Comparison of ENCODE assay signal across 8 mouse cellular contexts in genomic region chrX:12090151-12090870, GRCm38 (mm10).
DNase-seq lines count a peak whose midpoint lies in the region; ATAC-seq and TF ChIP-seq lines count a peak whose summit lies in the region.

No protein-coding gene starts in this region.

- H3K27me3 ChIP-seq in G1E (ENCODE audit: insufficient read depth, low read length), result peaks cover 19% of the 10 kb centered on the region
- peaks cover 84% of the 10 kb centered on the region for H3K27me3 ChIP-seq in embryonic facial prominence, embryonic 14.5 days (replicated peaks; ENCODE audit: control insufficient read depth, insufficient read depth, low read length)
- peaks cover 33% of the 10 kb centered on the region for H3K27me3 ChIP-seq in hindbrain, embryonic 16.5 days (replicated peaks; ENCODE audit: control insufficient read depth, insufficient read depth, low read length)
- peaks cover 87% of the 10 kb centered on the region for H3K27me3 ChIP-seq in liver, embryonic 11.5 days (replicated peaks; ENCODE audit: control insufficient read depth, insufficient read depth, low read length)

- peak overlapping the region; percentile 86 for H3K27ac ChIP-seq in embryonic facial prominence, embryonic 14.5 days (replicated peaks; ENCODE audit: low read depth, low read length)
- peak overlapping the region; percentile 80 for H3K27ac ChIP-seq in hindbrain, embryonic 16.5 days (ENCODE audit: low read depth, low read length)
- peak overlapping the region; percentile 68 for H3K27ac ChIP-seq in liver, embryonic 11.5 days (ENCODE audit: low read depth, low read length)
- H3K27ac ChIP-seq in olfactory bulb, adult 2 months (ENCODE audit: insufficient read depth, low read depth, low read length), result peak overlapping the region; percentile 38; the same call in 1 of the 2 replicates

- DNase-seq in heart, adult 11 months, result peak; percentile 92
- DNase-seq in heart, postnatal 4 days, result no peak
- DNase-seq in G1E (ENCODE audit: low spot score), result no peak
- no peak for DNase-seq in embryonic facial prominence, embryonic 14.5 days (ENCODE audit: low spot score)
- DNase-seq in liver, embryonic 11.5 days (ENCODE audit: low spot score), result peak; percentile 44
- no peak for DNase-seq in right cerebral cortex, adult 18-20 months

- H3K9me3 ChIP-seq in G1E (replicated peaks), result no peaks in the 10 kb centered on the region
- H3K9me3 ChIP-seq in embryonic facial prominence, embryonic 14.5 days (ENCODE audit: control insufficient read depth, low read length), result no peaks in the 10 kb centered on the region
- no peaks in the 10 kb centered on the region for H3K9me3 ChIP-seq in hindbrain, embryonic 16.5 days (ENCODE audit: control insufficient read depth, low read length)
- H3K9me3 ChIP-seq in liver, embryonic 11.5 days (ENCODE audit: control insufficient read depth, low read length), result no peaks in the 10 kb centered on the region

- H3K4me2 ChIP-seq in embryonic facial prominence, embryonic 14.5 days (ENCODE audit: low read depth, low read length), result peak overlapping the region; percentile 88
- H3K4me2 ChIP-seq in hindbrain, embryonic 16.5 days (ENCODE audit: low read length), result peak overlapping the region; percentile 88
- peak overlapping the region; percentile 87 for H3K4me2 ChIP-seq in liver, embryonic 11.5 days

- TF ChIP-seq CTCF in G1E (IDR thresholded peaks at IDR 0.05; ENCODE audit: low read depth, low read length), result no peak
- no peak for TF ChIP-seq CTCF in olfactory bulb, adult 2 months (IDR thresholded peaks at IDR 0.05; ENCODE audit: insufficient read depth, low read depth, low read length)

- WGBS in embryonic facial prominence, embryonic 14.5 days, result 10% methylated on average over 18 of the region's 37 CpGs
- WGBS in hindbrain, embryonic 16.5 days, result 6% methylated on average over 34 of the region's 37 CpGs
- 4% methylated on average over 37 of the region's 37 CpGs for WGBS in liver, embryonic 11.5 days
- 25% methylated on average over 37 of the region's 37 CpGs for WGBS in olfactory bulb, adult 2 months

- H3K4me3 ChIP-seq in G1E (ENCODE audit: low read depth, low read length), result peak overlapping the region; percentile 75; the same call in 1 of the 2 replicates
- H3K4me3 ChIP-seq in embryonic facial prominence, embryonic 14.5 days (ENCODE audit: low read depth, low read length), result peak overlapping the region; percentile 51
- peak overlapping the region; percentile 51 for H3K4me3 ChIP-seq in hindbrain, embryonic 16.5 days (ENCODE audit: low read length)
- H3K4me3 ChIP-seq in liver, embryonic 11.5 days (ENCODE audit: low read depth, low read length), result peak overlapping the region; percentile 54
- H3K4me3 ChIP-seq in olfactory bulb, adult 2 months (ENCODE audit: insufficient read depth, low read depth, low read length), result no peak overlapping the region

- H3K4me1 ChIP-seq in G1E (ENCODE audit: insufficient read depth, low read depth, low read length), result peaks cover 25% of the 10 kb centered on the region
- H3K4me1 ChIP-seq in embryonic facial prominence, embryonic 14.5 days (ENCODE audit: control insufficient read depth, insufficient read depth, low read length), result peaks cover 10% of the 10 kb centered on the region; the same call in 1 of the 2 replicates
- peaks cover 27% of the 10 kb centered on the region for H3K4me1 ChIP-seq in hindbrain, embryonic 16.5 days (ENCODE audit: control insufficient read depth, insufficient read depth, low read depth, low read length)
- peaks cover 17% of the 10 kb centered on the region for H3K4me1 ChIP-seq in liver, embryonic 11.5 days (replicated peaks; ENCODE audit: control insufficient read depth, insufficient read depth, low read length)
- H3K4me1 ChIP-seq in olfactory bulb, adult 2 months (ENCODE audit: control insufficient read depth, insufficient read depth, low read length), result peaks cover 24% of the 10 kb centered on the region

- H3K9ac ChIP-seq in embryonic facial prominence, embryonic 14.5 days (ENCODE audit: low read depth, low read length), result no peak overlapping the region
- peak overlapping the region; percentile 62; the same call in 1 of the 2 replicates for H3K9ac ChIP-seq in hindbrain, embryonic 16.5 days (ENCODE audit: low read depth, low read length)
- H3K9ac ChIP-seq in liver, embryonic 11.5 days (ENCODE audit: low read depth, low read length), result peak overlapping the region; percentile 64; the same call in 1 of the 2 replicates

- no peaks in the 10 kb centered on the region for H3K36me3 ChIP-seq in G1E (replicated peaks)
- no peaks in the 10 kb centered on the region for H3K36me3 ChIP-seq in embryonic facial prominence, embryonic 14.5 days (ENCODE audit: control insufficient read depth, insufficient read depth, low read length)
- no peaks in the 10 kb centered on the region for H3K36me3 ChIP-seq in hindbrain, embryonic 16.5 days (ENCODE audit: control insufficient read depth, insufficient read depth, low read length)
- H3K36me3 ChIP-seq in liver, embryonic 11.5 days (ENCODE audit: control insufficient read depth, insufficient read depth, low read length), result no peaks in the 10 kb centered on the region

- TF ChIP-seq POLR2A in olfactory bulb, adult 2 months (IDR thresholded peaks at IDR 0.05; ENCODE audit: insufficient read depth, low read depth, low read length), result no peak

- ATAC-seq in G1E (ENCODE audit: extremely low read depth, insufficient number of reproducible peaks, low FRiP score, poor library complexity, severe bottlenecking), result no peak
- ATAC-seq in embryonic facial prominence, embryonic 14.5 days (ENCODE audit: low read depth), result peak; percentile 31; the same call in 1 of the 2 replicates
- peak; percentile 9 for ATAC-seq in hindbrain, embryonic 16.5 days
- 0 out of 2 replicates have a peak, but pooled peaks have one; percentile 12 for ATAC-seq in liver, embryonic 11.5 days (replicated peaks; ENCODE audit: low FRiP score)

Comparison
In these comparisons a context has a peak if more than half of its experiments do, and no peak if none do; other contexts are left out.
1. DNase-seq: peak in heart, adult 11 months (single experiment) and liver, embryonic 11.5 days (single experiment); none in heart, postnatal 4 days (single experiment), G1E (single experiment), embryonic facial prominence, embryonic 14.5 days (single experiment) and right cerebral cortex, adult 18-20 months (single experiment).
2. Peak in every context shown above with its lines, with median percentiles within 50 percentile points of each other: H3K27ac ChIP-seq and H3K4me2 ChIP-seq.